Mouse (Mus musculus): ENCODE data around the gene Gm12185. TPM values are rescaled to one million over a fixed set of nuclear protein-coding genes. Genes with fewer than 3 reads are reported as not detected.
"Not testable (repeated sequence)": the region's sequence is repeated elsewhere in the genome, so short reads cannot be mapped to it uniquely, and the experiment has no call there.

The Gm12185 gene
- polyA plus RNA-seq, 1 experiment: not detected

DNA sequence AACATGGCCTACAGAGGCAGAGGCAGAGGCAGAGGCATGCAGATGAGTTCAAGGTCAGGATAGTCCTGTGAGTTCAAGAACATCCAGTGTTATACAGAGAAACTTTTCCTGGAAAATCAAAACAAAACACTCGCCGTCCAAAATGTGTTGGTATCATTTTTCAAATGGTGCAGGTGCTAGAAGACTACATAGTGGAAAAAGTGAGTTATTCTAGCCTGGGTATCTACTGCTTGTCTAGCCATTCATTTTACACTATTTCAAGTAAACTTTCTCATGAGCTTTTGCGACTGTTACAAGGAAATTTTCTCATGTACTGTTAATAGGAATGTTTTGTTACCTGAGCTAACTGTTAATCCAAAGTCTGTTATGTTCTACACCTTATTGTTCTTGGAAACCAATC, 73.6 kb downstream of the Gm12185 start:
- Histone ChIP-seq H3K27me3 (ENCODE audit: control insufficient read depth, insufficient read depth, low read length) (no peaks in the 10 kb centered on the region), H3K4me3 (ENCODE audit: control insufficient read depth, low read depth, low read length) (no peak overlapping the region), H3K36me3 (ENCODE audit: control insufficient read depth, insufficient read depth, low read length) (no peaks in the 10 kb centered on the region), H3K27ac (ENCODE audit: control insufficient read depth, insufficient read depth, low read depth, low read length) (no peak overlapping the region), H3K4me1 (ENCODE audit: control insufficient read depth, insufficient read depth, low read length) (no peaks in the 10 kb centered on the region)
- TF ChIP-seq CTCF (IDR thresholded peaks at IDR 0.05; ENCODE audit: control insufficient read depth, insufficient read depth, insufficient replicate concordance, low read depth, low read length) (no peak), POLR2A (IDR thresholded peaks at IDR 0.05; ENCODE audit: control insufficient read depth, low read depth, low read length) (no peak)

DNA sequence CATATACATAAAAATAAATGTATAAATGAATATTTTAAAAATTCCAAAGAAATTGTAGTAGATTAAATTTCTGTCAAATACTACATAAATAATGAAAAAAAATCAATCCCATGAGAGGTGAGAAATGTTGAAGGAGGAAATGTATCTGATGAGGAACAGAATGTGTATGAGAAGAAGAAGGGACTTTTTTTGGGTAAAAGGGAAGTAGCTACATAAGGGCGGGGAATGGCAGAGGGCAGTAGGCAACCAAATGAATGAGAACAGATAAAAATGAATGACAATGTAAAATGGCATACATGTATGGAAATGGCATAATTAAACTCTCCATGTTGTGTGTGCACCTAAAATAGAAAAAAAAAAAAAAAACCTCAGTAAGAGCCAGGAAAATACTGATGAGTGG, 78.4 kb downstream of the Gm12185 start:
- H3K27me3 ChIP-seq (ENCODE audit: control insufficient read depth, insufficient read depth, low read length): no peaks in the 10 kb centered on the region
- H3K4me3 ChIP-seq (ENCODE audit: control insufficient read depth, low read depth, low read length): no peak overlapping the region
- no peaks in the 10 kb centered on the region for H3K36me3 ChIP-seq (ENCODE audit: control insufficient read depth, insufficient read depth, low read length)
- H3K4me1 ChIP-seq (ENCODE audit: control insufficient read depth, insufficient read depth, low read length): no peaks in the 10 kb centered on the region
- TF ChIP-seq CTCF (IDR thresholded peaks at IDR 0.05; ENCODE audit: control insufficient read depth, insufficient read depth, insufficient replicate concordance, low read depth, low read length) (no peak), POLR2A (IDR thresholded peaks at IDR 0.05; ENCODE audit: control insufficient read depth, low read depth, low read length) (no peak)
- no peak overlapping the region for H3K27ac ChIP-seq (ENCODE audit: control insufficient read depth, insufficient read depth, low read depth, low read length)

DNA sequence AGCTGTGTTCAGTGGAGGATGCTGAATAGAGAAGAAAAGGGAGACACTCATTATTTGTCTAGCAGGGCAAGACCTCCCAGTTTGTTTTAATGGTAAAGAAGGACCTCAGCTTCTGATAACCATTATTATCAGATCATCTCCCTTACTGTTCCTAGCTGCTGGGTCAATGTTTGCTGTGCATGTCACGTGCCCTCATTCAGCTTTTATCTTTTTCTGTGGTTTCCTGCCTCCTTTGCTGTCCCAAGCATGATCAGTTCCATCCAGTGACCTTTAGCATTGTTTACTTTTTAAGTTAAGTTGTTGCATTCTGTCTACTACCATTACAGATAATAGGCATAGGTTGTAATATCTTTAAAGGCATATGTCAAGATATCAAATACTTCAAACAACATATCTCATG, 83.6 kb downstream of the Gm12185 start:
- H3K4me3 ChIP-seq (ENCODE audit: control insufficient read depth, low read depth, low read length): no peak overlapping the region
- H3K4me1 ChIP-seq (ENCODE audit: control insufficient read depth, insufficient read depth, low read length): no peaks in the 10 kb centered on the region
- no peak overlapping the region for H3K27ac ChIP-seq (ENCODE audit: control insufficient read depth, insufficient read depth, low read depth, low read length)
- no peak for TF ChIP-seq CTCF (IDR thresholded peaks at IDR 0.05; ENCODE audit: control insufficient read depth, insufficient read depth, insufficient replicate concordance, low read depth, low read length)
- TF ChIP-seq POLR2A (IDR thresholded peaks at IDR 0.05; ENCODE audit: control insufficient read depth, low read depth, low read length): no peak
- no peaks in the 10 kb centered on the region for H3K27me3 ChIP-seq (ENCODE audit: control insufficient read depth, insufficient read depth, low read length)
- H3K36me3 ChIP-seq (ENCODE audit: control insufficient read depth, insufficient read depth, low read length): no peaks in the 10 kb centered on the region

DNA sequence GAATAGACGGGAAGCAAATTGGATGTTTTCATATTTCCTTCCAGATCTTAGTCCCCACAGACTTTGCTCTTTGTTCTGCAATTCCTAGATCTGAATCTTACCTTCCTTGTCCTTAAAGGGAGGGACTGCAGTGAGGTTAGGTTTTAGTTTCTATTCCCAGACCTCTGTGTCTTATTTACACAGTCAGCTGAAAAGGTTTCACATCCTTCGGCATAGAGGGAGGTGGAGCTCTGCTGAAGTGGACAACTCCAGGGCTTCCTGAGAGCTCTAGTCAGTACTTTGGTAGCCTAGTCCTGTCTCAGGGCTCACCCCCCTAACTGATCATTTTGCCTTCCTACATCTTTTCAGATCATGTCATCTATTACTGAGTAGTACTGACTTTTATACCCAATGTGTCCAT, 90.0 kb downstream of the Gm12185 start, which contains the start of gene Gm5431:
Gm5431 (minus strand) TSS at position 194 of the 400 bp plus-strand sequence.
- H3K4me1 ChIP-seq (ENCODE audit: control insufficient read depth, insufficient read depth, low read length): no peaks in the 10 kb centered on the region
- H3K36me3 ChIP-seq (ENCODE audit: control insufficient read depth, insufficient read depth, low read length): no peaks in the 10 kb centered on the region
- no peak for TF ChIP-seq POLR2A (IDR thresholded peaks at IDR 0.05; ENCODE audit: control insufficient read depth, low read depth, low read length)
- no peak for TF ChIP-seq CTCF (IDR thresholded peaks at IDR 0.05; ENCODE audit: control insufficient read depth, insufficient read depth, insufficient replicate concordance, low read depth, low read length)
- no peak within 1 kb of the TSS for H3K27ac ChIP-seq (ENCODE audit: control insufficient read depth, insufficient read depth, low read depth, low read length)
- H3K4me3 ChIP-seq (ENCODE audit: control insufficient read depth, low read depth, low read length): no peak within 1 kb of the TSS
- H3K27me3 ChIP-seq (ENCODE audit: control insufficient read depth, insufficient read depth, low read length): no peaks in the 10 kb centered on the region

DNA sequence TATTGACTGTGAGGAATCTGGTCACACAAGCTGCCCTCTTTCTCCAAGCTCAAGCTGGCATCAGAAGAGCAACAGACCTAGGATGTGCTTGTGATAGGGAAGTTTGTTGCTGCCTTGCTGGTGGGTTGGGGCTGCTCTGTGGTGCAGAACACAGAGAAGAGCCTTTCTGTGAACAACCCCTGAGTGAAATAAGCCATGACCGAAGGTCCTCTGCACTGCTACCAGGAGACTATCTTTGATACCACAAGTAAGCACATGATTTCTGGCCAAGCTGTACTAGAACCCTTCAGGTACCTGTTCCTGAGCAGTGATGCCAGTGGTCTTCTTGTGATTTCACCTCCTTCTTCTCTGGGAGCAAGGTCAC, 90.5 kb downstream of the Gm12185 start:
- H3K4me1 ChIP-seq (ENCODE audit: control insufficient read depth, insufficient read depth, low read length); H3K4me3 ChIP-seq (ENCODE audit: control insufficient read depth, low read depth, low read length); H3K36me3 ChIP-seq (ENCODE audit: control insufficient read depth, insufficient read depth, low read length); H3K27me3 ChIP-seq (ENCODE audit: control insufficient read depth, insufficient read depth, low read length); H3K27ac ChIP-seq (ENCODE audit: control insufficient read depth, insufficient read depth, low read depth, low read length): not testable (repeated sequence)

DNA sequence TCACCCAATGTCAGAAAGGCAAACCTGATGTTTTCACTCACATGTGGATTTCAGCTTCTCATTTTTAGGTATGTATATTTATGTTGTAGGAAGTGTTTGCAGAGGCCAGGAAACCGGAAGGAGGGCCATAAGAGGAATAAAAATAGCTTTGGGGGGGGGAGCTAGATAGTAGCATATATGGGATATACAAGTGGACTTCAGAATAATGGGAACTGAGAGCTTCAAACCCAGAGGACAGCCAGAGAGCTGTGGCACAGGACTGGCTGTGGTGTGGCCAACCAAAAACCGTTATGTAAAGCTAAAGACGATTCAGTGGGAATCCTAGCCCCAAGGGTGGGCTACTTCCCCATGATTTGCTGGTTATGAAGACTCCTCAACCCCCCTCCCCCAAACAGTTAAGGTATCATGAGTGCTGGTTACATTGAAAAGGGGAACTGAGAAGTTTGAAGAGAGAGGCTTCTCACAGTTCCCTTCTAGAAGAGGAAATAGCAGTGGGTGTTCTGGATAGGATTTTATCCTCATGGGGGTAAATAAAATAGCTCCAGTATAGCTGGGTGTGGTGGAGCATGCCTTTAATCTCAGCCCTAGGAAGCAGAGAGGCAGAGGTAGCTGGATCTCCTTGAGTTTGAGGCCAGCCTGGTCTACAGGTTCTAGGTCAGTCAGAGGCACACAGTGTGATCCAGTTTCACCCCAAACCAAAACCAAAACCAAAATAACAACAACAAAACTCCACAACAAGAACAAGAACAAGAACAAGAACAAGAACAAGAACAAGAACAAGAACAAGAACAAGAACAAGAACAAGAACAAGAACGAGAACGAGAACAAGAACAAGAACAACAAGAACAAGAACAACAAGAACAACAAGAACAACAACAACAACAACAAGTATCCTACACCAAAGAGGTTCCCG, 91.1 kb downstream of the Gm12185 start:
- not testable (repeated sequence) for H3K27ac ChIP-seq (ENCODE audit: control insufficient read depth, insufficient read depth, low read depth, low read length); H3K4me1 ChIP-seq (ENCODE audit: control insufficient read depth, insufficient read depth, low read length); H3K36me3 ChIP-seq (ENCODE audit: control insufficient read depth, insufficient read depth, low read length); H3K27me3 ChIP-seq (ENCODE audit: control insufficient read depth, insufficient read depth, low read length); H3K4me3 ChIP-seq (ENCODE audit: control insufficient read depth, low read depth, low read length)

DNA sequence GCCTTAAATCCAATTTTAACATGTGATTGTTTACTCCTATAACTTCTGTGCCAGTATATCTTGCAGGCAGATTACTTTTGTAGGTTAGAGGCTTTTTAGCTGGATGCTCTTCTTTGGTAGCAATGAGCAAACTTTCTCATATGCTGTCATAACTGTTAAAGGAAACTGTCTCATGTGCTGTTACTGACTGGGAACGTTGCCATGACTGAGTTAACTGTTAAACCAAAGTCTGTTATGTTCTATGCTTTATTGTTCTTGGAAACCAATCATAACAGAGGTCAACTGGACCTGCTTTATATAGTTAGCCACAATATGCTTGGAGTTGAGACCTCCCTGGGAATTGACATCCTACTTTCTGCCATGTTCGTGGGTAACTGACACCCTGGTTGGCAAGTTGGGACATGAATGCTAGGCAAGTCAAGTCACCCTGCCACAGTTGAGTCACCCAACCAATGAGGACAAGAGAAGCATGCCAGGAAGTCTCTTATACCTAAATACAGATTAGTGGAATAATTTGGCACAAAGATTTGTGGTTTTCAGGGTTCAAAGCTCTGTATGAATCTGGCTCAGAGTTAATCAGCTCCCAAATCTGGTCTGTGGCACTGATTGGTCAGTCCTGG, 93.1 kb downstream of the Gm12185 start:
- no peak overlapping the region for H3K27ac ChIP-seq (ENCODE audit: control insufficient read depth, insufficient read depth, low read depth, low read length)
- TF ChIP-seq CTCF (IDR thresholded peaks at IDR 0.05; ENCODE audit: control insufficient read depth, insufficient read depth, insufficient replicate concordance, low read depth, low read length) (no peak), POLR2A (IDR thresholded peaks at IDR 0.05; ENCODE audit: control insufficient read depth, low read depth, low read length) (no peak)
- H3K4me1 ChIP-seq (ENCODE audit: control insufficient read depth, insufficient read depth, low read length): no peaks in the 10 kb centered on the region
- H3K27me3 ChIP-seq (ENCODE audit: control insufficient read depth, insufficient read depth, low read length): no peaks in the 10 kb centered on the region
- no peaks in the 10 kb centered on the region for H3K36me3 ChIP-seq (ENCODE audit: control insufficient read depth, insufficient read depth, low read length)
- no peak overlapping the region for H3K4me3 ChIP-seq (ENCODE audit: control insufficient read depth, low read depth, low read length)

All from testis, adult 2 months (tissue).